Mouse (Mus musculus) cortical plate, adult 2 months (tissue): ENCODE results near the gene Pphln1.
"Not testable (repeated sequence)": the region's sequence is repeated elsewhere in the genome, so short reads cannot be mapped to it uniquely, and the experiment has no call there.

Source experiments
- CTCF ChIP-seq: fragments of 200-500 bp; IDR thresholded peaks from 2 replicates; pipeline ENCODE4 v1.5.1; 2011; ENCODE audit warnings: mild to moderate bottlenecking, control low read depth, low read length; ENCODE audit not compliant: insufficient read depth; ENCODE audit errors: extremely low read depth
- POLR2A ChIP-seq: fragments of 200-500 bp; IDR thresholded peaks from 2 replicates; pipeline ENCODE4 v1.6.1; 2011; ENCODE audit warnings: mild to moderate bottlenecking, low read length, control low read depth; ENCODE audit not compliant: insufficient read depth; ENCODE audit errors: extremely low read depth

DNA sequence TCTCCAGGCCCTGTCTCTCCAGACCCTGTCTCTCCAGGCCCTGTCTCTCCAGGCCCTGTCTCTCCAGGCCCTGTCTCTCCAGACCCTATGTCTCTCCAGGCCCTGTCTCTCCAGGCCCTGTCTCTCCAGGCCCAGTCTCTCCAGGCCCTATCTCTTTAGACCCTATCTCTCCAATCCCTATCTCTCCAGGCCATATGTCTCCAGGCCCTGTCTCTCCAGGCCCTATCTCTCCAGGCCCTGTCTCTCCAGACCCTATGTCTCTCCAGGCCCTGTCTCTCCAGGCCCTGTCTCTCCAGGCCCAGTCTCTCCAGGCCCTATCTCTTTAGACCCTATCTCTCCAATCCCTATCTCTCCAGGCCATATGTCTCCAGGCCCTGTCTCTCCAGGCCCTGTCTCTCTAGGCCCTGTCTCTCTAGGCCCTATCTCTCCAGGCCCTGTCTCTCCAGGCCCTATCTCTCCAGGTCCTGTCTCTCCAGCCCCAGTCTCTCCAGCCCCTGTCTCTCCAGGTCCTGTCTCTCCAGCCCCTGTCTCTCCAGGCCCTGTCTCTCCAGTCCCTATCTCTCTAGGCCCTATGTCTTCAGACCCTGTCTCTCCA lies 25.5 kb upstream of the Pphln1 start:
- not testable (repeated sequence) for TF ChIP-seq CTCF, POLR2A
